Mouse (Mus musculus): ENCODE results near the gene Mfsd6. TPM values are rescaled to one million over a fixed set of nuclear protein-coding genes. Genes with fewer than 3 reads are reported as not detected.

Gene Mfsd6
- 3.4 and 4.4 TPM in 2 replicates for polyA plus RNA-seq (2012)

DNA sequence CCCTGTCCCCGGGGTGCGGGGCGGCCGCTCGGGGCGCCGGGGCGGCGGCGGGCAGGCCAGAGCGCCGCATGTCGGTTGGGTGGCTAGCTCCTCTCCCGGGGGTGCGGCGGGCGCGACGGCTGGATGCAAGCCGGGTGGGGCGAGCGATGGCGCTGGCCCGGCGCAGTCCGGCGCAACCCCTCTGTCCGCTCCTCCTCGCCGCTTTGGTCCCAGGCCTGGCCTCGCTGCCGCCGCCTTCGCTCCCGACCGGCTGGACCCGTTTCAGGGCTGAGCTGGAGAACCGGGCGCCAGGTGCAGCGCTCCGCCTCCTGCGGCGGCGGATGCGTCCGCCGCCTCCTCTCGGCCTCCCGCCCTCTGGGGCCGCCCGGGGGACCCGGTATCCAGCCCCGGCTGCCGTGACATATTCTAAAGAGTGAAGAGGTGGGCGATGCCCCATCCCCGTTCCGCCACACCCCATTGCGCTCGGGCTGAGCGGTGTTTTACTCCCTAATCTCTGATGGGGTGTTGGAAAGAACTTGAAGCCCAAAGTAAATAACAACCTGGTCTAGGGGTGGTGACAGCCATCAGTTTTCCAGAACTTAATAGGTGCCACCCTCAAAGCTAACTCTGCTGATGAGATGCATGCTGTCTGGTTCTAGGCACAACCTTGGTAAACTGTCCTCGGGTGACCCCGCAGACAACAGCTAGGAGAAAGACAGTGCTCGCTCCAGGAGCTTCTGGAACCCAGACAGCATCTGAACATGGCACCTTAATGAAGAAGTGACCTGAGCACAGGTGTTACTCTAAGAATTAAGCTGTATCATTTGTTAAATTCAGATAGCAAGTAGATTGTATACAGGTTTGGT is at the start of gene Mfsd6:
Mfsd6 (minus strand) TSS at position 407 of the 845 bp plus-strand sequence.

DNA sequence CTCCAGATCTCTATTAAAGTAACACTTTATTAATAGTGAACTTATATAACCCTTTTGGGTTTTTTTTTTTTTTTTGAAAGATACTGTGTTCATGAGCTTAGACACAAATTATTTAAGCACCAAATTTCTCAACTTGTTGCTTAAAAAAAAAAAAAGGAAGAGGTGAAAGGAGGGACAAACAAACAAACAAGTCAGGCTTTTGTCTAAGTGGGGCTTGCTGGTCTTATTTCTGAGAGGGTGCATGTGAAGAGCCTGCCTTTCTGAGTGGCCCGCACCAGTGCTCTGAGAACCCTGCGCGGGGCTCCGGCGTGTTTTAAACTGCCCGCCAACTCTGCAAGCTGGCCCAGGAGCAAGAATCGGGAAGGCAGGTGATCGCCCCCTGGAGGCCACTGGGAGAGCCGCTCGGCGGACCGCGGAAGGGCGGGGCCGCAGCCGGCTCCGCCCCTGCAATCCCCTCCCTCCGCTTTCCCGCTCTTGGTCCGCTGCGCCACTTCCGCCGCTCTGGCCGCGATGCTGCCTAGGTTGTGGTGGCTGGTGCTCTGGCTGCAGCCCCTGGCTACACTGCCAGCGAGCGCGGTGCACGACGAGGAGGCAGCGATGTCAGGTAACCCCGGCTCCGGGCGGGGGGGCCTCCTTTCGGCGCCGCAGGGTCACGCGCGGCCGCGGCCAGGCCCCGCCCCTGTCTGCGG is 96.9 kb downstream of the Mfsd6 start, which contains the start of gene Nemp2:
Nemp2 (plus strand) TSS at position 456 of the 689 bp plus-strand sequence.

Other genes with a start within 250 kb of the Mfsd6 start
- gene Nab1, start 226.8 kb downstream of the Mfsd6 start, polyA plus RNA-seq (2012) = 42.8 and 54.7 TPM in 2 replicates
- gene Nemp2, start 96.8 kb downstream of the Mfsd6 start, polyA plus RNA-seq (2012) = 0.83 and 0.90 TPM in 2 replicates
- 1.7 TPM in 2 replicates for gene Inpp1, start 90.2 kb upstream of the Mfsd6 start, polyA plus RNA-seq (2012)
- gene Hibch, start 117.5 kb upstream of the Mfsd6 start, polyA plus RNA-seq (2012) = 0.96 and 2.2 TPM in 2 replicates